Mouse (Mus musculus): Measurements from ENCODE around the gene Cdca5.
A peak's percentile ranks its signal among the peaks of the same experiment; 100 is the strongest.

- TF ChIP-seq CTCF (conservative IDR thresholded peaks at IDR 0.05; ENCODE audit: insufficient read depth, insufficient read length, low read depth, low read length): no peak
- TF ChIP-seq POLR2A (IDR thresholded peaks at IDR 0.05; ENCODE audit: low read depth, low read length): peak; percentile 57
Measured at GRCm38 (mm10) chr19:6046294-6047153, 38.3 kb upstream of the Cdca5 start, which contains the start of gene Syvn1.
